Mouse (Mus musculus) cerebellum, adult 2 months (tissue): ENCODE results near the gene Cant1.

Source experiments
- CTCF ChIP-seq: fragments of 200-500 bp; IDR thresholded peaks from 2 replicates; pipeline ENCODE4 v1.5.1; 2011; ENCODE audit warnings: low read depth, mild to moderate bottlenecking, control low read depth, low read length, moderate library complexity, borderline replicate concordance; ENCODE audit not compliant: insufficient read depth
- POLR2A ChIP-seq: fragments of 200-500 bp; IDR thresholded peaks from 2 replicates; pipeline ENCODE4 v1.6.1; 2011; ENCODE audit warnings: low read length, control low read depth, borderline replicate concordance; ENCODE audit not compliant: insufficient read depth

- TF ChIP-seq CTCF = peak; percentile 66
- no peak for TF ChIP-seq POLR2A
Observed at GRCm38 (mm10) chr11:118436471-118436935, 17.6 kb upstream of the Cant1 start.
